Mouse (Mus musculus): ENCODE results near the gene Pyroxd1. TPM values are rescaled to one million over a fixed set of nuclear protein-coding genes. Genes with fewer than 3 reads are reported as not detected.

The Pyroxd1 gene
- polyA plus RNA-seq, 1 experiment from 2014 or later = 16.1 TPM

GRCm38 (mm10) chr6:142381615-142382014 lies 36.2 kb downstream of the Pyroxd1 start:
- DNase-seq (ENCODE audit: low spot score) (no peak), ATAC-seq (no peak)
- no peak overlapping the region for H3K9ac ChIP-seq (replicated peaks; ENCODE audit: low read depth)
- 93% methylated on average over 7 of the region's 7 CpGs for WGBS
- no peak overlapping the region for H3K4me2 ChIP-seq (replicated peaks; ENCODE audit: low read depth, low read length)
- H3K4me1 ChIP-seq (ENCODE audit: insufficient read depth, low read depth, low read length) = no peaks in the 10 kb centered on the region; the same call in 1 of the 2 replicates
- H3K9me3 ChIP-seq (ENCODE audit: low read length) = no peaks in the 10 kb centered on the region
- TF ChIP-seq CTCF (IDR thresholded peaks at IDR 0.05) (no peak), EP300 (IDR thresholded peaks at IDR 0.05) (no peak)
- no peak overlapping the region for H3K27ac ChIP-seq (ENCODE audit: low read length)
- no peak overlapping the region for H3K4me3 ChIP-seq (ENCODE audit: low read depth, low read length)
- H3K27me3 ChIP-seq (replicated peaks; ENCODE audit: insufficient read depth, low read length) = no peaks in the 10 kb centered on the region
- H3K36me3 ChIP-seq (ENCODE audit: insufficient read depth, low read length) = peaks cover 4% of the 10 kb centered on the region; the same call in 1 of the 2 replicates

- Histone ChIP-seq H3K36me3 (ENCODE audit: insufficient read depth, low read length) (no peaks in the 10 kb centered on the region), H3K4me2 (replicated peaks; ENCODE audit: low read depth, low read length) (no peak overlapping the region), H3K4me1 (ENCODE audit: insufficient read depth, low read depth, low read length) (peaks cover 3% of the 10 kb centered on the region; the same call in 1 of the 2 replicates), H3K9ac (replicated peaks; ENCODE audit: low read depth) (no peak overlapping the region), H3K9me3 (ENCODE audit: low read length) (no peaks in the 10 kb centered on the region), H3K27ac (ENCODE audit: low read length) (no peak overlapping the region), H3K27me3 (replicated peaks; ENCODE audit: insufficient read depth, low read length) (no peaks in the 10 kb centered on the region), H3K4me3 (ENCODE audit: low read depth, low read length) (no peak overlapping the region)
- WGBS = 91% methylated on average over 9 of the region's 9 CpGs
- DNase-seq (ENCODE audit: low spot score) = no peak
- no peak for ATAC-seq
- TF ChIP-seq CTCF (IDR thresholded peaks at IDR 0.05) (no peak), EP300 (IDR thresholded peaks at IDR 0.05) (no peak)
These were observed 39.1 kb downstream of the Pyroxd1 start for GRCm38 (mm10) chr6:142384521-142384920.

- Histone ChIP-seq H3K4me2 (replicated peaks; ENCODE audit: low read depth, low read length) (peak overlapping the region; percentile 96), H3K4me1 (ENCODE audit: insufficient read depth, low read depth, low read length) (peaks cover 3% of the 10 kb centered on the region; the same call in 1 of the 2 replicates), H3K27ac (ENCODE audit: low read length) (no peak overlapping the region), H3K9me3 (ENCODE audit: low read length) (no peaks in the 10 kb centered on the region), H3K27me3 (replicated peaks; ENCODE audit: insufficient read depth, low read length) (no peaks in the 10 kb centered on the region), H3K9ac (replicated peaks; ENCODE audit: low read depth) (peak overlapping the region; percentile 52), H3K36me3 (ENCODE audit: insufficient read depth, low read length) (no peaks in the 10 kb centered on the region), H3K4me3 (ENCODE audit: low read depth, low read length) (peak overlapping the region; percentile 91)
- TF ChIP-seq EP300 (IDR thresholded peaks at IDR 0.05) = no peak
- no peak for TF ChIP-seq CTCF (IDR thresholded peaks at IDR 0.05)
- ATAC-seq (no peak; the same call in 1 of the 2 replicates), DNase-seq (ENCODE audit: low spot score) (no peak)
- WGBS = 2% methylated on average over 31 of the region's 31 CpGs
These were observed 41.0 kb downstream of the Pyroxd1 start for GRCm38 (mm10) chr6:142386285-142387010.

GRCm38 (mm10) chr6:142387011-142387754 lies 41.7 kb downstream of the Pyroxd1 start, which contains the start of the genes Recql and Golt1b:
Gene Recql, minus strand, starts transcription at chr6:142387087.
Gene Golt1b, plus strand, starts transcription at chr6:142387221.
- WGBS = under 1% methylated on average over 75 of the region's 87 CpGs
- H3K9me3 ChIP-seq (ENCODE audit: low read length) = no peaks in the 10 kb centered on the region
- H3K4me3 ChIP-seq (ENCODE audit: low read depth, low read length) = peak within 1 kb of the TSS; percentile 91
- DNase-seq (ENCODE audit: low spot score) = peak; percentile 98
- H3K4me1 ChIP-seq (ENCODE audit: insufficient read depth, low read depth, low read length) = peaks cover 3% of the 10 kb centered on the region; the same call in 1 of the 2 replicates
- H3K27me3 ChIP-seq (replicated peaks; ENCODE audit: insufficient read depth, low read length) = no peaks in the 10 kb centered on the region
- H3K9ac ChIP-seq (replicated peaks; ENCODE audit: low read depth) = peak within 1 kb of the TSS; percentile 89
- ATAC-seq = peak; percentile 100
- H3K27ac ChIP-seq (ENCODE audit: low read length) = no peak within 1 kb of the TSS
- H3K36me3 ChIP-seq (ENCODE audit: insufficient read depth, low read length) = no peaks in the 10 kb centered on the region
- TF ChIP-seq EP300 (IDR thresholded peaks at IDR 0.05) (peak; percentile 12; the same call in 1 of the 2 replicates), CTCF (IDR thresholded peaks at IDR 0.05) (no peak)
- peak within 1 kb of the TSS; percentile 96 for H3K4me2 ChIP-seq (replicated peaks; ENCODE audit: low read depth, low read length)

GRCm38 (mm10) chr6:142387755-142388271 lies 42.4 kb downstream of the Pyroxd1 start:
- Histone ChIP-seq H3K27ac (ENCODE audit: low read length) (no peak overlapping the region), H3K4me3 (ENCODE audit: low read depth, low read length) (peak overlapping the region; percentile 91), H3K4me1 (ENCODE audit: insufficient read depth, low read depth, low read length) (peaks cover 3% of the 10 kb centered on the region; the same call in 1 of the 2 replicates), H3K27me3 (replicated peaks; ENCODE audit: insufficient read depth, low read length) (no peaks in the 10 kb centered on the region), H3K9ac (replicated peaks; ENCODE audit: low read depth) (peak overlapping the region; percentile 89), H3K9me3 (ENCODE audit: low read length) (no peaks in the 10 kb centered on the region), H3K36me3 (ENCODE audit: insufficient read depth, low read length) (no peaks in the 10 kb centered on the region), H3K4me2 (replicated peaks; ENCODE audit: low read depth, low read length) (peak overlapping the region; percentile 96)
- no peak for DNase-seq (ENCODE audit: low spot score)
- ATAC-seq = no peak
- WGBS = 13% methylated on average over 8 of the region's 8 CpGs
- no peak for TF ChIP-seq EP300 (IDR thresholded peaks at IDR 0.05)
- no peak for TF ChIP-seq CTCF (IDR thresholded peaks at IDR 0.05)

GRCm38 (mm10) chr6:142389101-142389500 lies 43.6 kb downstream of the Pyroxd1 start:
- H3K4me3 ChIP-seq (ENCODE audit: low read depth, low read length) = no peak overlapping the region
- 64% methylated on average over 2 of the region's 2 CpGs for WGBS
- H3K4me2 ChIP-seq (replicated peaks; ENCODE audit: low read depth, low read length) = no peak overlapping the region

More at GRCm38 (mm10) chr6:142389101-142389500, 43.6 kb downstream of the Pyroxd1 start:
- TF ChIP-seq CTCF (IDR thresholded peaks at IDR 0.05) (no peak), EP300 (IDR thresholded peaks at IDR 0.05) (no peak)
- H3K27ac ChIP-seq (ENCODE audit: low read length) = no peak overlapping the region
- H3K36me3 ChIP-seq (ENCODE audit: insufficient read depth, low read length) = no peaks in the 10 kb centered on the region
- no peaks in the 10 kb centered on the region for H3K27me3 ChIP-seq (replicated peaks; ENCODE audit: insufficient read depth, low read length)
- ATAC-seq (no peak), DNase-seq (ENCODE audit: low spot score) (no peak)
- H3K4me1 ChIP-seq (ENCODE audit: insufficient read depth, low read depth, low read length) = peaks cover 3% of the 10 kb centered on the region; the same call in 1 of the 2 replicates
- H3K9ac ChIP-seq (replicated peaks; ENCODE audit: low read depth) = no peak overlapping the region
- no peaks in the 10 kb centered on the region for H3K9me3 ChIP-seq (ENCODE audit: low read length)

Data from lung, postnatal 0 days (tissue).